Mouse (Mus musculus) lung, postnatal 36 days (tissue): Measurements from ENCODE around the gene Epb41l4b.

Experiments
- DNase-seq: peaks from one replicate; pipeline ENCODE4 v3.0.0; 2022; ENCODE audit warnings: mixed read lengths

Gene Epb41l4b

GRCm38 (mm10) chr4:57058623-57059022 is 84.6 kb downstream of the Epb41l4b start:
- DNase-seq = no peak

- no peak for DNase-seq
Observed at GRCm38 (mm10) chr4:57057637-57058036, 85.6 kb downstream of the Epb41l4b start.

- no peak for DNase-seq
Observed at GRCm38 (mm10) chr4:57055635-57056034, 87.6 kb downstream of the Epb41l4b start.

GRCm38 (mm10) chr4:57049281-57049921 is 93.8 kb downstream of the Epb41l4b start:
- DNase-seq = no peak

GRCm38 (mm10) chr4:57048566-57048965 is 94.7 kb downstream of the Epb41l4b start:
- no peak for DNase-seq

- no peak for DNase-seq
Observed at GRCm38 (mm10) chr4:57046160-57046571, 97.1 kb downstream of the Epb41l4b start.

- DNase-seq = no peak
Observed at GRCm38 (mm10) chr4:57043621-57044020, 99.6 kb downstream of the Epb41l4b start.

GRCm38 (mm10) chr4:57041661-57042060 is 101.6 kb downstream of the Epb41l4b start:
- no peak for DNase-seq

GRCm38 (mm10) chr4:57041211-57041610 is 102.0 kb downstream of the Epb41l4b start:
- DNase-seq = no peak

- no peak for DNase-seq
Observed at GRCm38 (mm10) chr4:57040481-57040880, 102.8 kb downstream of the Epb41l4b start.

GRCm38 (mm10) chr4:57039127-57040031 is 103.9 kb downstream of the Epb41l4b start:
- no peak for DNase-seq

- DNase-seq = no peak
Observed at GRCm38 (mm10) chr4:57037554-57037953, 105.7 kb downstream of the Epb41l4b start.

GRCm38 (mm10) chr4:57034169-57034568 is 109.1 kb downstream of the Epb41l4b start:
- no peak for DNase-seq

- no peak for DNase-seq
Observed at GRCm38 (mm10) chr4:57031440-57031839, 111.8 kb downstream of the Epb41l4b start.

- no peak for DNase-seq
Observed at GRCm38 (mm10) chr4:57027954-57028353, 115.3 kb downstream of the Epb41l4b start.

- DNase-seq = no peak
Observed at GRCm38 (mm10) chr4:57023527-57023926, 119.7 kb downstream of the Epb41l4b start.

GRCm38 (mm10) chr4:57021288-57021687 is 121.9 kb downstream of the Epb41l4b start:
- DNase-seq = no peak

- DNase-seq = peak; percentile 78
Observed at GRCm38 (mm10) chr4:57017229-57017628, 126.0 kb downstream of the Epb41l4b start.

GRCm38 (mm10) chr4:57016366-57017171 is 126.7 kb downstream of the Epb41l4b start:
- no peak for DNase-seq

- no peak for DNase-seq
Observed at GRCm38 (mm10) chr4:57015032-57015431, 128.2 kb downstream of the Epb41l4b start.

- no peak for DNase-seq
Observed at GRCm38 (mm10) chr4:57011454-57012046, 131.7 kb downstream of the Epb41l4b start.

GRCm38 (mm10) chr4:57010919-57011318 is 132.3 kb downstream of the Epb41l4b start:
- no peak for DNase-seq

GRCm38 (mm10) chr4:57010425-57010824 is 132.8 kb downstream of the Epb41l4b start:
- peak; percentile 5 for DNase-seq
